Mouse (Mus musculus): ENCODE results near the gene Gzmd. TPM values are rescaled to one million over a fixed set of nuclear protein-coding genes. Genes with fewer than 3 reads are reported as not detected.

Gzmd gene
- total RNA-seq, 1 experiment = 0.89 TPM

- no peaks in the 10 kb centered on the region for H3K9me3 ChIP-seq (ENCODE audit: control insufficient read depth, insufficient read depth, low read depth, low read length)
- peak; percentile 33 for DNase-seq (ENCODE audit: low read depth, low spot score)
- in situ Hi-C loops (cut with MboI; ENCODE audit: low sequenced_read_pairs in 2 of 2, unreplicated experiment in 2 of 2) = no loop called here
- H3K27ac ChIP-seq (ENCODE audit: insufficient read depth, low read depth, low read length, poor library complexity, severe bottlenecking) = no peak overlapping the region
- H3K36me3 ChIP-seq (ENCODE audit: control insufficient read depth, insufficient read depth, low read length, poor library complexity, severe bottlenecking) = no peaks in the 10 kb centered on the region
- TF ChIP-seq CHD2 (IDR thresholded peaks at IDR 0.05; ENCODE audit: low read depth, low read length) = no peak
- TF ChIP-seq HCFC1 (IDR thresholded peaks at IDR 0.05; ENCODE audit: borderline replicate concordance, insufficient read depth, low read length) = no peak
- TF ChIP-seq ZC3H11A (IDR thresholded peaks at IDR 0.05; ENCODE audit: borderline replicate concordance, low read depth, low read length) = peak; percentile 55; the same call in 1 of the 2 replicates
- peak; percentile 47; the same call in 1 of the 2 replicates for TF ChIP-seq ZNF384 (IDR thresholded peaks at IDR 0.05; ENCODE audit: low read depth, low read length)
- no peak for TF ChIP-seq MAFK (IDR thresholded peaks at IDR 0.05; ENCODE audit: insufficient read depth, low read depth, low read length)
- H3K4me1 ChIP-seq (ENCODE audit: control insufficient read depth in 2 of 2, insufficient read depth in 2 of 2, low read length in 2 of 2, poor library complexity in 1 of 2) = no peaks in the 10 kb centered on the region
- no peak overlapping the region for H3K9ac ChIP-seq (ENCODE audit: insufficient read depth, low read depth, low read length, poor library complexity, severe bottlenecking)
- H3K4me3 ChIP-seq (ENCODE audit: insufficient read depth in 1 of 2, low read depth in 1 of 2, low read length in 2 of 2, poor library complexity in 1 of 2, severe bottlenecking in 1 of 2) = no peak overlapping the region
Observed at GRCm38 (mm10) chr14:56098940-56099339, 33.5 kb downstream of the Gzmd start.

- Histone ChIP-seq H3K27ac (ENCODE audit: insufficient read depth, low read depth, low read length, poor library complexity, severe bottlenecking) (no peak overlapping the region), H3K36me3 (ENCODE audit: control insufficient read depth, insufficient read depth, low read length, poor library complexity, severe bottlenecking) (no peaks in the 10 kb centered on the region), H3K9ac (ENCODE audit: insufficient read depth, low read depth, low read length, poor library complexity, severe bottlenecking) (no peak overlapping the region), H3K4me3 (ENCODE audit: insufficient read depth in 1 of 2, low read depth in 1 of 2, low read length in 2 of 2, poor library complexity in 1 of 2, severe bottlenecking in 1 of 2) (no peak overlapping the region), H3K4me1 (ENCODE audit: control insufficient read depth in 2 of 2, insufficient read depth in 2 of 2, low read length in 2 of 2, poor library complexity in 1 of 2) (no peaks in the 10 kb centered on the region), H3K9me3 (ENCODE audit: control insufficient read depth, insufficient read depth, low read depth, low read length) (no peaks in the 10 kb centered on the region)
- in situ Hi-C loops (cut with MboI; ENCODE audit: low sequenced_read_pairs in 2 of 2, unreplicated experiment in 2 of 2) = no loop called here
- TF ChIP-seq HCFC1 (IDR thresholded peaks at IDR 0.05; ENCODE audit: borderline replicate concordance, insufficient read depth, low read length) = no peak
- TF ChIP-seq CHD2 (IDR thresholded peaks at IDR 0.05; ENCODE audit: low read depth, low read length) = no peak
- TF ChIP-seq ZC3H11A (IDR thresholded peaks at IDR 0.05; ENCODE audit: borderline replicate concordance, low read depth, low read length) = no peak
- no peak for TF ChIP-seq MAFK (IDR thresholded peaks at IDR 0.05; ENCODE audit: insufficient read depth, low read depth, low read length)
- no peak for TF ChIP-seq ZNF384 (IDR thresholded peaks at IDR 0.05; ENCODE audit: low read depth, low read length)
- no peak for DNase-seq (ENCODE audit: low read depth, low spot score)
Observed at GRCm38 (mm10) chr14:56097597-56097996, 34.8 kb downstream of the Gzmd start.

- in situ Hi-C loops (cut with MboI; ENCODE audit: low sequenced_read_pairs in 2 of 2, unreplicated experiment in 2 of 2) = no loop called here
- no peak overlapping the region for H3K9ac ChIP-seq (ENCODE audit: insufficient read depth, low read depth, low read length, poor library complexity, severe bottlenecking)
- no peak for DNase-seq (ENCODE audit: low read depth, low spot score)
- TF ChIP-seq HCFC1 (IDR thresholded peaks at IDR 0.05; ENCODE audit: borderline replicate concordance, insufficient read depth, low read length) = no peak
- H3K4me1 ChIP-seq (ENCODE audit: control insufficient read depth in 2 of 2, insufficient read depth in 2 of 2, low read length in 2 of 2, poor library complexity in 1 of 2) = no peaks in the 10 kb centered on the region
- no peak overlapping the region for H3K27ac ChIP-seq (ENCODE audit: insufficient read depth, low read depth, low read length, poor library complexity, severe bottlenecking)
- no peaks in the 10 kb centered on the region for H3K36me3 ChIP-seq (ENCODE audit: control insufficient read depth, insufficient read depth, low read length, poor library complexity, severe bottlenecking)
- no peaks in the 10 kb centered on the region for H3K9me3 ChIP-seq (ENCODE audit: control insufficient read depth, insufficient read depth, low read depth, low read length)
- H3K4me3 ChIP-seq (ENCODE audit: insufficient read depth in 1 of 2, low read depth in 1 of 2, low read length in 2 of 2, poor library complexity in 1 of 2, severe bottlenecking in 1 of 2) = no peak overlapping the region
Observed at GRCm38 (mm10) chr14:56093353-56093752, 39.1 kb downstream of the Gzmd start.

GRCm38 (mm10) chr14:56086711-56087110 lies 45.7 kb downstream of the Gzmd start:
- Histone ChIP-seq H3K4me3 (ENCODE audit: insufficient read depth in 1 of 2, low read depth in 1 of 2, low read length in 2 of 2, poor library complexity in 1 of 2, severe bottlenecking in 1 of 2) (no peak overlapping the region), H3K36me3 (ENCODE audit: control insufficient read depth, insufficient read depth, low read length, poor library complexity, severe bottlenecking) (no peaks in the 10 kb centered on the region), H3K4me1 (ENCODE audit: control insufficient read depth in 2 of 2, insufficient read depth in 2 of 2, low read length in 2 of 2, poor library complexity in 1 of 2) (no peaks in the 10 kb centered on the region), H3K27ac (ENCODE audit: insufficient read depth, low read depth, low read length, poor library complexity, severe bottlenecking) (no peak overlapping the region), H3K9me3 (ENCODE audit: control insufficient read depth, insufficient read depth, low read depth, low read length) (no peaks in the 10 kb centered on the region), H3K9ac (ENCODE audit: insufficient read depth, low read depth, low read length, poor library complexity, severe bottlenecking) (no peak overlapping the region)
- DNase-seq (ENCODE audit: low read depth, low spot score) = no peak
- in situ Hi-C loops (cut with MboI; ENCODE audit: low sequenced_read_pairs in 2 of 2, unreplicated experiment in 2 of 2) = no loop called here
- TF ChIP-seq ZNF384 (IDR thresholded peaks at IDR 0.05; ENCODE audit: low read depth, low read length) (no peak), MAFK (IDR thresholded peaks at IDR 0.05; ENCODE audit: insufficient read depth, low read depth, low read length) (no peak)

- no peak for DNase-seq (ENCODE audit: low read depth, low spot score)
- Histone ChIP-seq H3K4me3 (ENCODE audit: insufficient read depth in 1 of 2, low read depth in 1 of 2, low read length in 2 of 2, poor library complexity in 1 of 2, severe bottlenecking in 1 of 2) (no peak within 1 kb of the TSS), H3K36me3 (ENCODE audit: control insufficient read depth, insufficient read depth, low read length, poor library complexity, severe bottlenecking) (no peaks in the 10 kb centered on the region), H3K9me3 (ENCODE audit: control insufficient read depth, insufficient read depth, low read depth, low read length) (no peaks in the 10 kb centered on the region), H3K27ac (ENCODE audit: insufficient read depth, low read depth, low read length, poor library complexity, severe bottlenecking) (no peak within 1 kb of the TSS), H3K9ac (ENCODE audit: insufficient read depth, low read depth, low read length, poor library complexity, severe bottlenecking) (no peak within 1 kb of the TSS), H3K4me1 (ENCODE audit: control insufficient read depth in 2 of 2, insufficient read depth in 2 of 2, low read length in 2 of 2, poor library complexity in 1 of 2) (no peaks in the 10 kb centered on the region)
- in situ Hi-C loops (cut with MboI; ENCODE audit: low sequenced_read_pairs in 2 of 2, unreplicated experiment in 2 of 2) = no loop called here
- no peak for TF ChIP-seq CHD2 (IDR thresholded peaks at IDR 0.05; ENCODE audit: low read depth, low read length)
- TF ChIP-seq ZC3H11A (IDR thresholded peaks at IDR 0.05; ENCODE audit: borderline replicate concordance, low read depth, low read length) = no peak
- TF ChIP-seq ZNF384 (IDR thresholded peaks at IDR 0.05; ENCODE audit: low read depth, low read length) = no peak
- TF ChIP-seq MAFK (IDR thresholded peaks at IDR 0.05; ENCODE audit: insufficient read depth, low read depth, low read length) = no peak
- TF ChIP-seq HCFC1 (IDR thresholded peaks at IDR 0.05; ENCODE audit: borderline replicate concordance, insufficient read depth, low read length) = no peak
Observed at GRCm38 (mm10) chr14:56085167-56085566, 47.2 kb downstream of the Gzmd start, which contains the start of gene Mcpt8. TSS of gene Mcpt8 (minus strand) at chr14:56085273.

All from ES-E14 (cell line).